Mouse (Mus musculus) E14TG2a.4 (cell line): ENCODE results near the gene Cntn3.

Experiments
- CTCF ChIP-seq: conservative IDR thresholded peaks from 2 replicates; pipeline ENCODE4 v1.5.1; 2014; ENCODE audit warnings: low read length
- NANOG ChIP-seq: IDR thresholded peaks from 2 replicates; pipeline ENCODE4 v1.6.1; 2014; ENCODE audit warnings: borderline replicate concordance, low read length, mixed read lengths

DNA sequence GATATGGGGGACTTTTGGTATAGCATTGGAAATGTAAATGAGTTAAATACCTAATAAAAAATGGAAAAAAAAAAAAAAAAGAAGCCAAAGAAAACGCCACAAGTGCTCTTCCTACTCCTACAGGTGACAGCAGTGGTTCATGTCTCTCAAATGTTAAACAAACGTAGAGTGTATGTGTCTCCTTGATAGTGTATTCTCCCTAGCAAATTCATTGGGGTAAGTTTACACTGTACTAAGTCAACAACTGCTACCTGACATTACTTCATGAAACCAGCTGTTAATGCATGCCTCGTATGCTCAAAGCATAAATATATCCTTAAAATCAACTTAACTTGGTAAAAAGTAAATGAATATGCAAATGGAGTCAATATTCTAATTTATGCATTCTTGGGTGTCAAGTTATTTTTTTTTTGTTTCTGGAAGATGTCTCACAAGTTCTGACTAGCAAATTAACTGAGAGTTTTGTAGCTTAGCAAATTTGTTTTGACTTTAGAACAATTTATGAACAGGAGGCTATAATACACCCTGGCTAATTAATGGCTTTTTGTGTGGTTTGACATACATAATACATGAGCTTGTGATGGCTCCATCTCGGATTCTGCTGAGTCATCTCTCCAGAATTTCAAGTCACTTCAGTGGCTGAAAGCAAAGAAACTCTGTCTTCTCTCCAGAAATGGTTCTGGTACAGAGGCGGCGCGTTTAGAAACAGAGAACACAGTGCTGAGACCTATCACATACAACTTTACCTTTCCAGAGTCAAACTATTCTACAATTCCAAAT, 31.1 kb downstream of the Cntn3 start:
- TF ChIP-seq NANOG, result no peak
- TF ChIP-seq CTCF, result no peak
